Mouse (Mus musculus): Measurements from ENCODE around the gene Cmss1. TPM values are rescaled to one million over a fixed set of nuclear protein-coding genes. Genes with fewer than 3 reads are reported as not detected.
A peak's percentile ranks its signal among the peaks of the same experiment; 100 is the strongest.
"Not testable (repeated sequence)": the region's sequence is repeated elsewhere in the genome, so short reads cannot be mapped to it uniquely, and the experiment has no call there.

Gene Cmss1
- polyA plus RNA-seq, 1 experiment from 2014 or later: 36.8 TPM

GRCm38 (mm10) chr16:57417017-57417416 is 189.6 kb downstream of the Cmss1 start:
- Histone ChIP-seq H3K4me3 (replicated peaks) (no peak overlapping the region), H3K4me1 (replicated peaks) (no peaks in the 10 kb centered on the region), H3K36me3 (no peaks in the 10 kb centered on the region), H3K9ac (replicated peaks) (no peak overlapping the region), H3K27me3 (no peaks in the 10 kb centered on the region), H3K27ac (no peak overlapping the region), H3K4me2 (replicated peaks) (no peak overlapping the region), H3K9me3 (no peaks in the 10 kb centered on the region)
- ATAC-seq: no peak
- WGBS: 85% methylated on average over 9 of the region's 9 CpGs

- H3K36me3 ChIP-seq: no peaks in the 10 kb centered on the region
- H3K9me3 ChIP-seq: no peaks in the 10 kb centered on the region
- no peak overlapping the region for H3K9ac ChIP-seq (replicated peaks)
- 66% methylated on average over 2 of the region's 2 CpGs for WGBS
- no peaks in the 10 kb centered on the region for H3K27me3 ChIP-seq
- H3K4me3 ChIP-seq (replicated peaks): no peak overlapping the region
- ATAC-seq: no peak
- no peak overlapping the region for H3K27ac ChIP-seq
- H3K4me1 ChIP-seq (replicated peaks): no peaks in the 10 kb centered on the region
- no peak overlapping the region for H3K4me2 ChIP-seq (replicated peaks)
Observed at GRCm38 (mm10) chr16:57416049-57416448, 190.6 kb downstream of the Cmss1 start.

GRCm38 (mm10) chr16:57412766-57413165 is 193.9 kb downstream of the Cmss1 start:
- H3K36me3 ChIP-seq: no peaks in the 10 kb centered on the region
- H3K27ac ChIP-seq: no peak overlapping the region
- H3K4me1 ChIP-seq (replicated peaks): no peaks in the 10 kb centered on the region
- H3K9me3 ChIP-seq: no peaks in the 10 kb centered on the region
- no peak overlapping the region for H3K4me3 ChIP-seq (replicated peaks)
- H3K9ac ChIP-seq (replicated peaks): no peak overlapping the region
- H3K27me3 ChIP-seq: no peaks in the 10 kb centered on the region
- no peak for ATAC-seq
- no peak overlapping the region for H3K4me2 ChIP-seq (replicated peaks)
- 68% methylated on average over 4 of the region's 4 CpGs for WGBS

- Histone ChIP-seq H3K4me1 (replicated peaks) (no peaks in the 10 kb centered on the region), H3K4me3 (replicated peaks) (no peak overlapping the region), H3K27ac (no peak overlapping the region), H3K27me3 (no peaks in the 10 kb centered on the region), H3K9ac (replicated peaks) (no peak overlapping the region), H3K4me2 (replicated peaks) (no peak overlapping the region), H3K9me3 (no peaks in the 10 kb centered on the region), H3K36me3 (no peaks in the 10 kb centered on the region)
- ATAC-seq: no peak
- WGBS: 85% methylated on average over 5 of the region's 5 CpGs
Observed at GRCm38 (mm10) chr16:57403825-57404224, 202.8 kb downstream of the Cmss1 start.

GRCm38 (mm10) chr16:57402910-57403309 is 203.8 kb downstream of the Cmss1 start:
- Histone ChIP-seq H3K4me1 (replicated peaks) (no peaks in the 10 kb centered on the region), H3K9ac (replicated peaks) (no peak overlapping the region), H3K4me2 (replicated peaks) (no peak overlapping the region), H3K27ac (no peak overlapping the region), H3K9me3 (no peaks in the 10 kb centered on the region), H3K4me3 (replicated peaks) (no peak overlapping the region), H3K27me3 (no peaks in the 10 kb centered on the region), H3K36me3 (no peaks in the 10 kb centered on the region)
- ATAC-seq: no peak
- WGBS: 84% methylated on average over 4 of the region's 4 CpGs

- ATAC-seq: no peak
- WGBS: 62% methylated on average over 6 of the region's 6 CpGs
- no peak overlapping the region for H3K4me3 ChIP-seq (replicated peaks)
- H3K4me2 ChIP-seq (replicated peaks): no peak overlapping the region
- H3K27me3 ChIP-seq: no peaks in the 10 kb centered on the region
- no peaks in the 10 kb centered on the region for H3K4me1 ChIP-seq (replicated peaks)
- H3K27ac ChIP-seq: no peak overlapping the region
- H3K9me3 ChIP-seq: no peaks in the 10 kb centered on the region
- no peaks in the 10 kb centered on the region for H3K36me3 ChIP-seq
- no peak overlapping the region for H3K9ac ChIP-seq (replicated peaks)
Observed at GRCm38 (mm10) chr16:57401702-57402101, 205.0 kb downstream of the Cmss1 start.

GRCm38 (mm10) chr16:57399566-57399965 is 207.1 kb downstream of the Cmss1 start:
- H3K36me3 ChIP-seq: no peaks in the 10 kb centered on the region
- WGBS: 88% methylated on average over 10 of the region's 10 CpGs
- no peaks in the 10 kb centered on the region for H3K27me3 ChIP-seq
- H3K9me3 ChIP-seq: no peaks in the 10 kb centered on the region
- no peak for ATAC-seq
- no peak overlapping the region for H3K27ac ChIP-seq
- no peak overlapping the region for H3K4me2 ChIP-seq (replicated peaks)
- H3K4me1 ChIP-seq (replicated peaks): no peaks in the 10 kb centered on the region
- H3K4me3 ChIP-seq (replicated peaks): no peak overlapping the region
- H3K9ac ChIP-seq (replicated peaks): no peak overlapping the region

- Histone ChIP-seq H3K27ac (no peak overlapping the region), H3K36me3 (no peaks in the 10 kb centered on the region), H3K27me3 (no peaks in the 10 kb centered on the region), H3K4me1 (replicated peaks) (no peaks in the 10 kb centered on the region), H3K4me3 (replicated peaks) (no peak overlapping the region), H3K4me2 (replicated peaks) (no peak overlapping the region), H3K9ac (replicated peaks) (no peak overlapping the region), H3K9me3 (no peaks in the 10 kb centered on the region)
- peak; percentile 47 for ATAC-seq
- WGBS: 59% methylated on average over 18 of the region's 18 CpGs
Observed at GRCm38 (mm10) chr16:57398387-57399214, 208.1 kb downstream of the Cmss1 start.

GRCm38 (mm10) chr16:57397845-57398244 is 208.8 kb downstream of the Cmss1 start:
- H3K9me3 ChIP-seq: no peaks in the 10 kb centered on the region
- H3K4me1 ChIP-seq (replicated peaks): no peaks in the 10 kb centered on the region
- no peak overlapping the region for H3K27ac ChIP-seq
- 86% methylated on average over 6 of the region's 6 CpGs for WGBS
- no peak overlapping the region for H3K9ac ChIP-seq (replicated peaks)
- no peak overlapping the region for H3K4me2 ChIP-seq (replicated peaks)
- ATAC-seq: peak; percentile 55
- H3K36me3 ChIP-seq: no peaks in the 10 kb centered on the region
- H3K27me3 ChIP-seq: no peaks in the 10 kb centered on the region
- H3K4me3 ChIP-seq (replicated peaks): no peak overlapping the region

GRCm38 (mm10) chr16:57396249-57396648 is 210.4 kb downstream of the Cmss1 start:
- Histone ChIP-seq H3K27me3 (no peaks in the 10 kb centered on the region), H3K4me1 (replicated peaks) (no peaks in the 10 kb centered on the region), H3K4me3 (replicated peaks) (no peak overlapping the region), H3K27ac (no peak overlapping the region), H3K36me3 (no peaks in the 10 kb centered on the region), H3K9me3 (no peaks in the 10 kb centered on the region), H3K4me2 (replicated peaks) (no peak overlapping the region), H3K9ac (replicated peaks) (no peak overlapping the region)
- ATAC-seq: no peak
- 88% methylated on average over 6 of the region's 6 CpGs for WGBS

- ATAC-seq: no peak
- Histone ChIP-seq H3K27ac (no peak overlapping the region), H3K4me3 (replicated peaks) (no peak overlapping the region), H3K9ac (replicated peaks) (no peak overlapping the region), H3K4me1 (replicated peaks) (no peaks in the 10 kb centered on the region), H3K9me3 (no peaks in the 10 kb centered on the region), H3K36me3 (no peaks in the 10 kb centered on the region), H3K4me2 (replicated peaks) (no peak overlapping the region), H3K27me3 (no peaks in the 10 kb centered on the region)
- WGBS: 75% methylated on average over 11 of the region's 11 CpGs
Observed at GRCm38 (mm10) chr16:57393161-57393560, 213.5 kb downstream of the Cmss1 start.

- Histone ChIP-seq H3K4me1 (replicated peaks) (no peaks in the 10 kb centered on the region), H3K9ac (replicated peaks) (no peak overlapping the region), H3K4me3 (replicated peaks) (no peak overlapping the region), H3K36me3 (no peaks in the 10 kb centered on the region), H3K27me3 (no peaks in the 10 kb centered on the region), H3K27ac (no peak overlapping the region), H3K9me3 (no peaks in the 10 kb centered on the region), H3K4me2 (replicated peaks) (no peak overlapping the region)
- no peak for ATAC-seq
- 72% methylated on average over 2 of the region's 2 CpGs for WGBS
Observed at GRCm38 (mm10) chr16:57392461-57392860, 214.2 kb downstream of the Cmss1 start.

- not testable (repeated sequence) for H3K36me3 ChIP-seq; H3K4me3 ChIP-seq (replicated peaks); H3K9me3 ChIP-seq; H3K27me3 ChIP-seq; H3K9ac ChIP-seq (replicated peaks); H3K4me2 ChIP-seq (replicated peaks); H3K27ac ChIP-seq; ATAC-seq; H3K4me1 ChIP-seq (replicated peaks)
- 34% methylated on average over 29 of the region's 39 CpGs for WGBS
Observed at GRCm38 (mm10) chr16:57391171-57391570, 215.5 kb downstream of the Cmss1 start.
